Mouse (Mus musculus) embryo, embryonic 11 days (tissue): ENCODE measurements around the gene Mctp2.

ENCODE experiments used
- DNase-seq: peaks from one replicate; pipeline ENCODE4 v3.0.0-alpha.2; 2015

The Mctp2 gene

GRCm38 (mm10) chr7:72089463-72090175 lies 216.8 kb downstream of the Mctp2 start:
- DNase-seq = no peak

GRCm38 (mm10) chr7:72080705-72081104 lies 225.7 kb downstream of the Mctp2 start:
- DNase-seq = peak; percentile 58

DNA sequence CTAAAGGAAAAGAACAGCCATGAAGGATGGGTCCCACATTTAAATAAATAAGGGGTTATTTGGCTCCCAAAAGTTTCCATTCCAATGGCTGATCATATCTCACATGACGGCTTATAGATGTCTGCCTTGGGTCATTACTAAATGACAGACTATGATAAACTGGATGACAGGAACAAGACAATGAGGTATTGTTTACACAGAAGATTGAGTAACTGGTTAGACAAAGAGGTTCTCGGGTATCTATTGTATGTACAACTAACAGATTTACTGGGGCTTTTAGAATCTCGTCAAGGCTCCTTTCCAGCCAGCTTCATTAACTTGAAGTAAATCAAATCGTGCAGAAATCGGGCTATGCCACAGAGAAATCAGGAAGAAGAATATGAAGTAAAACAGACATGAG lies 227.5 kb downstream of the Mctp2 start:
- no peak for DNase-seq

GRCm38 (mm10) chr7:72071418-72072184 lies 234.8 kb downstream of the Mctp2 start:
- DNase-seq = no peak

DNA sequence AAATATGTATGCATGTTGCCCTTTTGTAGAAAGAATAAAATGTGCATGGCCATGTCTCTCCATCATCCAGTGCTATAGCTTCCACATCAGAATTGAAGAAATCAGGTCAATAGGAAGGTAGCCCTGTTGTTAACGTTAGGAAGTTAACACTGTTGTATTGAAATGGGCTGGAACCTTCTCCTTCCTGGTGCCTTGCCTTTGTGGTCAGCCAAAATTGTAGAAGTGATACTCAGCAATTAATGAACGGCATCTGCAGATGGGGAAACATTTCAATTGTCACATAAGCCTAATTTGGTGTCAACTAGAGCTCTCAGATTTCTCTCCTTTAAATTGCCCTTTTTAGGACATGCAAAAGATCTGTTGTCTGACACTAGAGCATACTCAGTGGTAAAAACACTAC lies 238.0 kb downstream of the Mctp2 start:
- no peak for DNase-seq

DNA sequence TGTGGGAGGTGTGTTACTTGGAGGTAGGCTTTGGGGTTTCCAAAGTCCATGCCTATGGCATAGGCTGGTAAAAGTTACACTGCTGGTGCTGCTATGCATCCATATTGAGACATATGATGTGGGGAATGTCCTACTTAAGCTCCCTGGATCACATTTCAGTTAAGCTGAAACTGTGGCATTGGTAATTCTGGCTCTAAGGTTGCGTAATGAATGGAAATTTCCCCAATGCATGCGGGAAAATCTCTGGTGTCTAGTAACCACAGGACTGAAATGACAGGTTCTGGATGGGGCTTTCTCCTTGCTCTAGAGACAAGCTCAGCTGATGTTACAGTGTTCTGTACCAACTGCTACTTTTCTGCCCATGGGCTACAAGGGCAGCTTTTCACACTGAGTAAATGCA lies 240.1 kb downstream of the Mctp2 start:
- DNase-seq = no peak

DNA sequence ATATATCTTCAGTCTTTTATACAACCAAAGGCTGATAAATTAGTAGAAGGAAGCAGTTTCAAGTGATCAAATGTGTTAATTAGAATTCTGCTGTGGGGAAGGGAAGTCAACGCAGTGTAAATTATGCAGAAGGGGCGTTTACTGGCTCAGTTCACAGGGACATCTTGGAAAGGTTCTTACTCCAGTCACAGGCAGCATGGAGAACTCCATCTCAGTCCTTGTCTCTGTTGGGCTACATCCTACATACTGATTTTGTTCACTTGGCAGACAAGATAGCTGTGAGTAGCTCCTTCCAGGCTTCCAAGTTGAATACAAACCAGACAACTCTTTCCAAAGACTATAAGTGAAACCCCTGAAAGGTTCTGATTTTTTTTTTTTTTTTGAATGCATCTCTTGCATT lies 254.6 kb downstream of the Mctp2 start:
- no peak for DNase-seq

DNA sequence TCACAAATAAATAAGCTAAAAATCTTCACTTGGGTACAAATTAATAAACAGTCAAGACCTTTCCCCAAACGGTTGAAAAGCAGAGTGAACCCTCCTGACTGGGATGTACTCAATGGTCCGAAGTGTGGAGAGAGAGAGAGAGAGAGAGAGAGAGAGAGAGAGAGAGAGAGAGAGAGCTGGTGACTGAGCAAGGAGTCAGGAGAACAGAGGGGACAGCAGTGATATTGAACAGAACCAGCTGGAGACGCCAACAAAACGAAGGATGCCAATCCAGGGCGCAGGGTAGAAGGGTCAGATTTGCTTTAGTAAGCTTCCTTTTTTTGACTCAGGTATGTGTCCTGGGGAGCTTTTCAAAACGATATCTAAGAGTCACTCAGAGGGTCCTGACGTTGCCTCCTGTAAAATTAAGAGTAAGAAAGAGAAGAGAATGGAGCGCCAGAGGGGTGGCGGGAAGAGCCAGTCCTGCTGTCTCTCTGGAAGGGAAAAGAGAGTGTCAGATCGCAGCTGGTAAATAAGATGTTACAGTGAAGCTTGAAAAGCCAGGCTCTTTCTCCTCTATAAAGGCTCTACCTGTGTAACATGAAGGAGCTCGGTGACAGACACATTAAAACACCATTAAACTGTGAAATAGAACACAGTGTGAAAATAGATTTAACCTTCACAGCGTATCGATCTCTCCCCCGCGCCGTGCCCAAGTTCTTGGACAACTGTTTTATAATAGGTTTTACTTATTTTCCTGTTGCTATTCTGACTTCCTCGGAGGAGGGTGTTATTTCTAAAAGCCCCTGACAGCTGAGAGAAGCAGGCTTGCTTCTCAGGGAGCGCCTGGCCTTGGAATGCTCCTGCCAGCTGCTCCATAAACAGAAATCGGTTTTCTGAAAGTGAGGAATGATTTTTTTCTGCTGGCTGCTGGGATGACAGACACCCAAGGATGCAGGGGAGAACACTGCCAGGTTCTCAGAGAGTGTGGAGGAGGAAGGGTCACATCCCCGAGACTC lies 258.5 kb downstream of the Mctp2 start:
- DNase-seq = no peak
